Mouse (Mus musculus) WW6 (cell line): Measurements from ENCODE around the gene Gm20388.

Experiments used
- DNase-seq: peaks from one replicate; pipeline ENCODE4 v3.0.0-alpha.2; 2013; ENCODE audit warnings: low read depth, low spot score

Gm20388 gene

GRCm38 (mm10) chr8:120470170-120470569, 559.5 kb downstream of the Gm20388 start:
- DNase-seq, result no peak

- no peak for DNase-seq
Measured at GRCm38 (mm10) chr8:120471166-120471565, 560.5 kb downstream of the Gm20388 start.

GRCm38 (mm10) chr8:120471752-120472151, 561.1 kb downstream of the Gm20388 start:
- DNase-seq, result no peak

- DNase-seq, result no peak
Measured at GRCm38 (mm10) chr8:120472230-120472629, 561.6 kb downstream of the Gm20388 start.

GRCm38 (mm10) chr8:120473729-120474364, 563.2 kb downstream of the Gm20388 start:
- no peak for DNase-seq

- no peak for DNase-seq
Measured at GRCm38 (mm10) chr8:120474496-120475235, 564.0 kb downstream of the Gm20388 start.

GRCm38 (mm10) chr8:120475462-120476201, 565.0 kb downstream of the Gm20388 start:
- no peak for DNase-seq

GRCm38 (mm10) chr8:120476711-120477575, 566.3 kb downstream of the Gm20388 start:
- DNase-seq, result no peak

GRCm38 (mm10) chr8:120478754-120479153, 568.1 kb downstream of the Gm20388 start:
- no peak for DNase-seq

GRCm38 (mm10) chr8:120479691-120480090, 569.0 kb downstream of the Gm20388 start:
- DNase-seq, result no peak

GRCm38 (mm10) chr8:120482015-120482689, 571.5 kb downstream of the Gm20388 start:
- no peak for DNase-seq

GRCm38 (mm10) chr8:120484460-120484859, 573.8 kb downstream of the Gm20388 start:
- no peak for DNase-seq

- no peak for DNase-seq
Measured at GRCm38 (mm10) chr8:120485116-120485515, 574.5 kb downstream of the Gm20388 start.

- DNase-seq, result no peak
Measured at GRCm38 (mm10) chr8:120485551-120486476, 575.2 kb downstream of the Gm20388 start.

GRCm38 (mm10) chr8:120486477-120487376, 576.1 kb downstream of the Gm20388 start:
- DNase-seq, result no peak

GRCm38 (mm10) chr8:120487377-120487728, 576.7 kb downstream of the Gm20388 start:
- no peak for DNase-seq

GRCm38 (mm10) chr8:120487729-120488510, 577.3 kb downstream of the Gm20388 start:
- DNase-seq, result no peak

- no peak for DNase-seq
Measured at GRCm38 (mm10) chr8:120488636-120489131, 578.0 kb downstream of the Gm20388 start.
